Mouse (Mus musculus): Measurements from ENCODE around the gene Apeh. TPM values are rescaled to one million over a fixed set of nuclear protein-coding genes. Genes with fewer than 3 reads are reported as not detected.
"Not testable (repeated sequence)": the region's sequence is repeated elsewhere in the genome, so short reads cannot be mapped to it uniquely, and the experiment has no call there.

Gene Apeh
- 45.9 and 64.3 TPM in 2 replicates for total RNA-seq (2015)
- total RNA-seq (2017), result 71.0 and 110 TPM in 2 replicates

- peak; percentile 79 for ATAC-seq (replicated peaks; ENCODE audit: poor library complexity)
Observed at GRCm38 (mm10) chr9:108094184-108094941, at the start of gene Apeh. Gene Apeh (minus strand): TSS chr9:108094606.

GRCm38 (mm10) chr9:108143470-108143869 lies 49.1 kb upstream of the Apeh start:
- ATAC-seq (replicated peaks; ENCODE audit: poor library complexity), result no peak

- no peak for ATAC-seq (replicated peaks; ENCODE audit: poor library complexity)
Observed at GRCm38 (mm10) chr9:108141387-108141786, 47.0 kb upstream of the Apeh start.

- peak; percentile 44; the same call in 1 of the 2 replicates for ATAC-seq (replicated peaks; ENCODE audit: poor library complexity)
Observed at GRCm38 (mm10) chr9:108139963-108140695, 45.7 kb upstream of the Apeh start.

GRCm38 (mm10) chr9:108139169-108139962 lies 45.0 kb upstream of the Apeh start:
- no peak for ATAC-seq (replicated peaks; ENCODE audit: poor library complexity)

GRCm38 (mm10) chr9:108138118-108138517 lies 43.7 kb upstream of the Apeh start:
- no peak for ATAC-seq (replicated peaks; ENCODE audit: poor library complexity)

GRCm38 (mm10) chr9:108137523-108137922 lies 43.1 kb upstream of the Apeh start:
- ATAC-seq (replicated peaks; ENCODE audit: poor library complexity), result no peak

GRCm38 (mm10) chr9:108136930-108137462 lies 42.6 kb upstream of the Apeh start:
- 0 out of 2 replicates have a peak, but pooled peaks have one; percentile 10 for ATAC-seq (replicated peaks; ENCODE audit: poor library complexity)

DNA sequence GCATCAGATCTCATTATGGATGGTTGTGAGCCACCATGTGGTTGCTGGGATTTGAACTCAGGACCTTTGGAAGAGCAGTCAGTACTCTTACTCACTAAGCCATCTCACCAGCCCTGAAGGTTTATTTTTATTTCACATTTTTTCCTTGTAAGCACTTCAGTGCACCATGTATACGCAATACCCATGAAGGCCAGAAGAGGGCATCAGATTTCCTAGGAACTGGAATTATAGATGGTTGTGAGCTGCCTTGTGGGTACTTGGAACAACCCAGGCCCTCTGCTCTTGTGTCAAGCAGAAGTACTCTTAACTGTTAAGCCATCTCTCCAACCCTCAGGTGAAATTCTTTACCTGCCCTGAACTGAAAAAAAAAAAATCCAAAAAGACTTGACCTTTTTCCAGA lies 41.8 kb upstream of the Apeh start:
- peak; percentile 68 for ATAC-seq (replicated peaks; ENCODE audit: poor library complexity)

DNA sequence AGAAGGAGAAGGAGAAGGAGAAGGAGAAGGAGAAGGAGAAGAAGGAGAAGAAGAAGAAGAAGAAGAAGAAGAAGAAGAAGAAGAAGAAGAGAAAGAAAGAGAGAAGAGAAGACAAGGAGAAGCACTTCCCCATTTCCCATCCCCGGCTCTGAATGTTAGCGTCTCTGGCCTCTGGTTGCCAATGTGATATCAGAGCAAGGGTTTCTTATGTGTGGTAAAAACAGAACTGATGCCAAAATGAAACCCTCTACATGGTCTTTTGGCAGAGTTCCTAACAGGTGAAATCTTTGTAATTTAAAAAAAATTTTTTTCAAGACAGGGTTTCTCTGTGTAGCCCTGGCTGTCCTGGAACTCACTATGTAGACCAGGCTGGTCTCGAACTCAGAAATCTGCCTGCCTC lies 41.3 kb upstream of the Apeh start:
- not testable (repeated sequence) for ATAC-seq (replicated peaks; ENCODE audit: poor library complexity)

DNA sequence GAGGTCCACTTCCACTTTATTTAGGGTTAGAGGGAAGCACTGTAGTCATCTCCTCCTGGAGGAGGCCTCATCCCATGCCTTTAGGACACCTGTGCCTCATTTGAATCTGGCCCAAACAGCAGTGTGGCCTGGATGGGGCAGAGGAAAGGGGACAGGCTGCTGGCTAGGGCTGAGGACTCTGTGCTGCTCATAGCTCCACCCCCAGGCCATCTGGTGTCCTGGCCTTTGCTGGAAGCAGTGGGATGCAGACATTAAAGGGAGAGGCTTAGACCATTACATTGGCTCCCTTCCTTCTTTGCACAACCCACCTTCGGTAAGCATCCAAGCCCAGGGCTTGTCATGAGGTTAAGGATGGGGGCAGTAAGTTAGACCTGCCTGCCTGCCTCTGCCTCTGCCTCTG lies 39.1 kb upstream of the Apeh start:
- no peak for ATAC-seq (replicated peaks; ENCODE audit: poor library complexity)

DNA sequence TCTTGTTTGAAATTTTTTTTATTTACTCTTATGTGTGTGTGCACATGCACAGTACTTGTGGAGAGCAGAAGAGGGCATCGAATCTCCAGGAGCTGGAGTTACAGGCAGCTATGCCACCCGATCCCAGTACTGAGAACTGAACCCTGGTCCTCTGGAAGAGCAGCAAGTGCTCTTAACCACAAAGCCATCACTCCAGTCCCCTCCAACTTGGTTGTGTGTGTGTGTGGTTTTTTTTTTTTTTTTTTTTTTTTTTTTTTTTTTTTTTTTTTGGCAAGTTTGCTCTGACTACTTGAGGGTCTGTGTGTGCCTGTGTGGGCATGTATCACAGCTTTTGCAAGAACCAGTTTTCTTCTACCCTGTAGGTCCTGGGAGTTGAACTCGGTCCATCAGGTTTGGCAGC lies 38.0 kb upstream of the Apeh start:
- no peak for ATAC-seq (replicated peaks; ENCODE audit: poor library complexity)

GRCm38 (mm10) chr9:108131502-108131901 lies 37.1 kb upstream of the Apeh start:
- no peak for ATAC-seq (replicated peaks; ENCODE audit: poor library complexity)

DNA sequence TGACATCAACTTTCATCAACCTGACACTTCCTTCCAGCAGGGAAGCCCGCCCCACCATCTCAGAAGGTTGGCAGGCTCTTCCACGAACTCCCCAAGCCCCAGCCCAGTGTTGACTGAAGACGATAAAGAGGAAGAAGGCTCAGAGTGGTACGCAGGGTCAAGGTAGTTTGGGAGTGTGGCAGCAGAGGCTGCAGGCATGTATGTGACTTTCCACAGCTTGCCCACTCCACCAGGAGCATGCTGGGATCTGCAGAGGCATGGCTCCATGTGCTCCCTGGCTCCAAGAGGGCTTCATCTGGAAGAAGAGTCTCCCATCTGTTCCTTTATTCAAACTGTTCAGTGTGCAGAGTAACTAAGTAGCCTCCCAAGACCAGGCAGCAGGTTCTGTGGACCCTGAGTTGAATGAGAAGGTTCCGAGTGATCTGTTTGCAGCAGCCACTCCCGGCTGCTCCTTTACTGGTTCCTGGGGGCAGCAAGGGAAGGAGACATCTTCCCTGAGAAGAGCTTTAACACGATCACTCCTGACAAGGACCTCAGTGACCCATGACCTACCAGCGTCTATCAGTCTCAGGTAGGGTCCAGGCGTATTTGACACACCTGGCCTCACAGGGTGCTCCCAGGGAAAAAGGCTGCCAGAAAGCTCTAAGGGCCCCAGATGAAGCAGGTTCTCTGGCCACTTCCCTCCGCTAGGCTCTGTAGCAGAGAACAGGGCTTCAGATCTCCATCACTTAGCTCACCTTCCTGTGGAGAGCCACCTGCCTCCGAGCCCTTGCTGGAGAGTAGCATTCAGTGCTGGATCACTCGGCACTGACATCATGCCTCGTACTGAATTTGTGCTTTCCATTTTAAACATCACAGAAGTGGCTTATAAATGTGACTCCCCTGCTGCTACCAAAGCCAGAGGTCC lies 34.9 kb upstream of the Apeh start:
- peak; percentile 29; the same call in 1 of the 2 replicates for ATAC-seq (replicated peaks; ENCODE audit: poor library complexity)

DNA sequence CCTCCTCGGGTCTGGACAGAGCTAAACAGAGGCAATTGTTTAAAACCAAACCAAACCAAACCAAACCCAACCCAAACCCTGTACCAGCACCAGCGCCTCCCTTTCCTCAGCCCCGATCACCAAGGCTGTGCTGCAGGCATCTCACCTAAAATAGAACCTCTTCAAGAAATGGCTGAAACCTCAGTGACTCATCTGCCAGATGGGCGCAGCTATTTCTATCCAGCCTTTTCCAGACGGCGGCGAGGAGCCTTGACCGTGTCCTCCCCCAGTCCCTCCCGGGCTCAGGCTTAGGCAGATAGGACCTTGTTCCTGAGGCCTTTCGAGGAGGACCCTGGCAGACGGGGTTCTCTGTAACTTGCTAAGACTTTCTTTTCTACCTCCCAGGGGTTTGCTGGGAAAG lies 33.8 kb upstream of the Apeh start:
- ATAC-seq (replicated peaks; ENCODE audit: poor library complexity), result no peak

- no peak for ATAC-seq (replicated peaks; ENCODE audit: poor library complexity)
Observed at GRCm38 (mm10) chr9:108126436-108127180, 32.2 kb upstream of the Apeh start.

DNA sequence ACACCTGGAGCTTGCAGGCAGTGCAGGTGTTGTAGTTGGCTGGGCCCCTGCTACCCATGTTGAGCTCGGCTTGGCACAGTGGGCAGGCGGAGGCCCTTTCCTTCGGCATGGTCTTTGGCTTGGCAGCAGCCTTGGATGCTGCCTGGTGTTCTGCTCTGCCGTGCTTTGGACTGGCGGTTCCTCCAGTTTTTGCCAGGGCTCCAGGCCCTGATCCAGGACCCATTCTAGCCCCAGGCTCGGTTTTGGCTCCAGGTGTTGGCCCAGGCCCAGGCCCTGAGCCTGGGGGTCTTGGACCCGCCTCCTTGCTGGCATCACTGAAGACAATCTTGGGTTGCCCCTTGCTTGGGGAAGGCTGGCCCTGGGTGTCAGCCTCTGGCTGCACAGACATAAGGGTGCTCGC lies 31.3 kb upstream of the Apeh start:
- no peak for ATAC-seq (replicated peaks; ENCODE audit: poor library complexity)

GRCm38 (mm10) chr9:108123916-108124315 lies 29.5 kb upstream of the Apeh start:
- ATAC-seq (replicated peaks; ENCODE audit: poor library complexity), result no peak
